Mouse (Mus musculus) hindbrain, embryonic 15.5 days (tissue): Measurements from ENCODE around the gene Ccdc114. TPM values are rescaled to one million over a fixed set of nuclear protein-coding genes. Genes with fewer than 3 reads are reported as not detected.

Experiments
- polyA plus RNA-seq: library from polyadenylated mRNA; unstranded; fragments of >200 nt; fragmentation: Nextera tagmentation; extraction: Ambion mirVana; gene quantifications from 2 replicates; pipeline ENCODE4 v1.2.1, GENCODE M21; 2015

Ccdc114 gene
- polyA plus RNA-seq, 1 experiment from 2014 or later, result 8.5 TPM

Other genes with a start within 250 kb of the Ccdc114 start
- 1.4 and 1.6 TPM in 2 replicates for gene Ntn5, start 240.1 kb upstream of the Ccdc114 start, polyA plus RNA-seq
- 0.35 and 0.89 TPM in 2 replicates for gene Sec1, start 229.7 kb upstream of the Ccdc114 start, polyA plus RNA-seq
- 58.6 and 67.3 TPM in 2 replicates for gene Car11, start 224.2 kb upstream of the Ccdc114 start, polyA plus RNA-seq
- 2.9 and 4.1 TPM in 2 replicates for gene Dbp, start 219.0 kb upstream of the Ccdc114 start, polyA plus RNA-seq
- gene Rpl18, start 208.6 kb upstream of the Ccdc114 start, polyA plus RNA-seq, result 528 and 575 TPM in 2 replicates
- 24.4 and 26.9 TPM in 2 replicates for gene Sphk2, start 206.1 kb upstream of the Ccdc114 start, polyA plus RNA-seq
- gene Fam83e, start 202.9 kb upstream of the Ccdc114 start, polyA plus RNA-seq, result 0.38 and 0.57 TPM in 2 replicates
- gene Spaca4, start 198.3 kb upstream of the Ccdc114 start, polyA plus RNA-seq, result not detected in 2 replicates
- 20.1 and 24.8 TPM in 2 replicates for gene Lmtk3, start 140.3 kb upstream of the Ccdc114 start, polyA plus RNA-seq
- gene Sult2b1, start 139.4 kb upstream of the Ccdc114 start, polyA plus RNA-seq, result 6.3 TPM in 2 replicates
- gene Cyth2, start 109.5 kb upstream of the Ccdc114 start, polyA plus RNA-seq, result 271 and 286 TPM in 2 replicates
- gene Kcnj14, start 99.3 kb upstream of the Ccdc114 start, polyA plus RNA-seq, result 1.1 and 1.6 TPM in 2 replicates
- gene Grwd1, start 93.1 kb upstream of the Ccdc114 start, polyA plus RNA-seq, result 41.8 and 43.1 TPM in 2 replicates
- gene Kdelr1, start 51.3 kb upstream of the Ccdc114 start, polyA plus RNA-seq, result 56.4 and 61.0 TPM in 2 replicates
- gene Grin2d, start 45.7 kb upstream of the Ccdc114 start, polyA plus RNA-seq, result 3.4 and 4.3 TPM in 2 replicates
- 0.34 TPM in 1 of 2 replicates, not detected in the other for gene Syngr4, start 27.4 kb upstream of the Ccdc114 start, polyA plus RNA-seq
- 6.7 and 8.5 TPM in 2 replicates for gene Tmem143, start 27.1 kb upstream of the Ccdc114 start, polyA plus RNA-seq
- gene Emp3, start 2.7 kb upstream of the Ccdc114 start, polyA plus RNA-seq, result 34.1 and 43.6 TPM in 2 replicates
- 0.52 and 0.82 TPM in 2 replicates for gene Abcc6, start 106.2 kb downstream of the Ccdc114 start, polyA plus RNA-seq
- 45.8 and 47.0 TPM in 2 replicates for gene Nomo1, start 109.6 kb downstream of the Ccdc114 start, polyA plus RNA-seq
- 2.5 and 3.3 TPM in 2 replicates for gene Kcnj11, start 176.7 kb downstream of the Ccdc114 start, polyA plus RNA-seq